Mouse (Mus musculus) limb, embryonic 10.5 days (tissue): Measurements from ENCODE around the gene Nhsl1. TPM values are rescaled to one million over a fixed set of nuclear protein-coding genes. Genes with fewer than 3 reads are reported as not detected.

Source experiments
- DNase-seq: peaks from one replicate; pipeline ENCODE4 v3.0.0-alpha.2; 2017; ENCODE audit warnings: low spot score
- H3K27ac ChIP-seq: fragments of 300-500 bp; sonication (generic); 2 replicates; pipeline ENCODE4 v1.5.1; 2016; ENCODE audit warnings: mild to moderate bottlenecking
- H3K27me3 ChIP-seq: fragments of 300-500 bp; sonication (generic); 2 replicates; pipeline ENCODE4 v1.6.1; 2016; ENCODE audit warnings: low read depth, mild to moderate bottlenecking; ENCODE audit not compliant: poor library complexity, severe bottlenecking
- H3K36me3 ChIP-seq: fragments of 300-500 bp; sonication (generic); 2 replicates; pipeline ENCODE4 v1.6.1; 2016; ENCODE audit warnings: mild to moderate bottlenecking, moderate library complexity
- H3K4me1 ChIP-seq: fragments of 300-500 bp; sonication (generic); 2 replicates; pipeline ENCODE4 v1.6.1; 2016
- H3K4me3 ChIP-seq: fragments of 300-500 bp; sonication (generic); 2 replicates; pipeline ENCODE4 v1.5.1; 2016; ENCODE audit warnings: mild to moderate bottlenecking, moderate library complexity
- H3K9me3 ChIP-seq: fragments of 300-500 bp; sonication (generic); replicated peaks from 2 replicates; pipeline ENCODE4 v1.6.1; 2016; ENCODE audit warnings: mild to moderate bottlenecking
- WGBS: fragments of 180-500 bp; shearing (Covaris S2); methylation state at CpG from one replicate; pipeline ENCODE4 v1.1.7; 2016; 5-methylcytosine and 5-hydroxymethylcytosine counted together
- polyA plus RNA-seq: library from polyadenylated mRNA; unstranded; fragments of >200 nt; fragmentation: Nextera tagmentation; extraction: Ambion mirVana; gene quantifications from 2 replicates; pipeline ENCODE4 v1.2.1, GENCODE M21; 2016

Nhsl1 gene
- polyA plus RNA-seq, 1 experiment from 2014 or later, result 8.6 TPM

DNA sequence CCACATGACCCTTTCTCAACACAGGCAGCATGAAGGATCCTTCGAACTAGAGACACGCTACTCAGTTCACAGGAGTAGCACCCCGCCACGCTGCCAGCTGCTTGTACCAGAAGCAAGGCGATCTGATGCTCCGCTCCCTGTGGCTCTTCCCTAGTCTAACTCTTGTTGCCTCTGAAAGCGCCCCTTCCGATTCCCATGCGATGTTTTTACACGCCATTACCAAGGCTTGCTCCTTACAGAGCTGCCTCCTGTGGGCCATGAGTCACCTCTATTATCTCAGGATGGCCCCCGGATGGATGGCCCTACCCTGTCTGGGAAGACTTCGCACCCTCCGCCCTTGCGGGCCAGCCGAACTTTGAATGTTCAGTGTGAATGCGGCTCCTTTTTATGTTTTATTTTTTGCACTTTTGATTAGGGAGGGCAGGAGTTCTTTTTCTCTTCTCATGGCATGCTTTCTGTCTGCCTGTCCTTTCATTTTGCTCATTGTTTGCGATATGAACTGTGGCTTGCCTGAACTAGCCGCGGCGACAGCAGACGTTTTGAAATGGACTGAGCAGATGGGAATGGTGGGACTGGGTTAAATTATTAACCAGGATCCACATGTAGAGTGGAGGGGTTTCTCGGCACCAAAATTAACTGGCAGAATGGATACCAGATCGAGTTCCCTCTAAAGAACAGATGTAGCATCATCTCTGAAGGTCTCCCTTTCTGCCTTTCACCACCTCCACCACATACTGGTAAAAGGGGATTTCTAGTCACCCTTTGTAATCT, 144.5 kb downstream of the Nhsl1 start:
- H3K27ac ChIP-seq, result no peak overlapping the region
- no peak overlapping the region for H3K4me3 ChIP-seq
- peaks cover 6% of the 10 kb centered on the region for H3K4me1 ChIP-seq
- 75% methylated on average over 23 of the region's 23 CpGs for WGBS
- H3K36me3 ChIP-seq, result no peaks in the 10 kb centered on the region
- H3K9me3 ChIP-seq, result no peaks in the 10 kb centered on the region
- H3K27me3 ChIP-seq, result no peaks in the 10 kb centered on the region
- DNase-seq, result no peak

DNA sequence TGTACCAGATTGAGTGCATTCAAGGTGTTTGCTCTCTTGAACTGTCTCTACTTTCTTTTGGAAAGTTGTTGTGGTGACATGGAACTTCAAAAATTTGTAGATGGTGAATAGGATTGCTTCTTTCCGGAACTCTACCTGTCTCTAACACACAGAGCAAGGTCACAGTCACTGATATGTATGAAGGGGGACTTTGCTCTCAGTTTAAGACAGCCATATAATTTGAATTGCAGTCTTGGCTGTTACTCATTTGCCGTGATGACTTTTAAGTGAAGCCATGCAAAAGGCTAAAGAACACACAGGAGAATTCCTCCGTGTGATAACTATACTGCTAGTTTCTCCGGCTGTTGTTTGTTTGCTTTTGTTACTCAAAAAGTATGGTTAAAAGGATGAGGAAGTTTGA, 149.6 kb downstream of the Nhsl1 start:
- Histone ChIP-seq H3K27ac (no peak overlapping the region), H3K9me3 (no peaks in the 10 kb centered on the region), H3K36me3 (peaks cover 5% of the 10 kb centered on the region), H3K4me3 (no peak overlapping the region), H3K4me1 (peaks cover 28% of the 10 kb centered on the region), H3K27me3 (no peaks in the 10 kb centered on the region)
- WGBS, result 46% methylated on average over 4 of the region's 4 CpGs
- no peak for DNase-seq

DNA sequence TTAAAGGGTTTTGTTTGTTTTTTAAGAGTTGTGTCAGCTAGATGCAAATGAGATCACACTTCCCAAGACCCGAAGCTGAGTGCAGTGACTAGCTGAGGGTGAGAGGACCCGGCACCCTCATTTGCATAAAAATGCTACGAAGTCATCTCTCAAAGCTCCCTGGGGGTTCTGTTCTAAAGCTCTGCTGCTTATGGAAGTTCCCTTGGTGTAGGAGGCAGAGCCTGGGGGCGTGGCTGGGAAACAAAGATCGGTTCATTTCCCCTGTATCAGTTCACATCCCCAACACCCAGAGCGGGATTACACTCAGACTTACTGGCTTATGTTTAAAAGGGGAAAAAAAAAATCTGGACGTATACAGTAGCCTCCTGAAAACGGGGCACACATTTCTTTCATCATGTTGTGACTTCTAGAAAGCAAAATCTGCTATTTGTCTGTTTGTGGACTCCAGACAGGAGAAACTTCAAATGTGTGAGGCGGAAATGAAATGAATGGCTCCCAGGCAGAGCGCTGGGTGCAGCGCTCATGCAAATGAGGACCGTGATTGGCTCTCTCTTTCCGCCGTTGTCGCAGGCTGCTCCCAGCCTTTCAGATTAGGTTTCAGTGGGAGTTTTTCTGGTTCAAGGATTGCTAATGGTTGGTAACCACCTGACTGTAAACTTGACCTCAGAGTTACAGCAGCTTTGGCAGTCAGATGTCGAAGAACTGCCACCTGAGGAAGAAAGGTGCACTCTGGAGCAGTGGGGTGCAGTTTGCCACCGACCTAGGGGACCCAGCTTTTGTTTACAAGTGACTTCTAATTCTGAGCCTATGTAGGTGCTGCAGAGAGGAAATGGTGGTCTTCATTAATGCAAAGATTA, 150.7 kb downstream of the Nhsl1 start:
- peak; percentile 57 for DNase-seq
- WGBS, result under 1% methylated on average over 17 of the region's 17 CpGs
- Histone ChIP-seq H3K4me1 (peaks cover 27% of the 10 kb centered on the region), H3K9me3 (no peaks in the 10 kb centered on the region), H3K27ac (peak overlapping the region; percentile 53), H3K36me3 (peaks cover 6% of the 10 kb centered on the region), H3K4me3 (peak overlapping the region; percentile 37), H3K27me3 (no peaks in the 10 kb centered on the region)

DNA sequence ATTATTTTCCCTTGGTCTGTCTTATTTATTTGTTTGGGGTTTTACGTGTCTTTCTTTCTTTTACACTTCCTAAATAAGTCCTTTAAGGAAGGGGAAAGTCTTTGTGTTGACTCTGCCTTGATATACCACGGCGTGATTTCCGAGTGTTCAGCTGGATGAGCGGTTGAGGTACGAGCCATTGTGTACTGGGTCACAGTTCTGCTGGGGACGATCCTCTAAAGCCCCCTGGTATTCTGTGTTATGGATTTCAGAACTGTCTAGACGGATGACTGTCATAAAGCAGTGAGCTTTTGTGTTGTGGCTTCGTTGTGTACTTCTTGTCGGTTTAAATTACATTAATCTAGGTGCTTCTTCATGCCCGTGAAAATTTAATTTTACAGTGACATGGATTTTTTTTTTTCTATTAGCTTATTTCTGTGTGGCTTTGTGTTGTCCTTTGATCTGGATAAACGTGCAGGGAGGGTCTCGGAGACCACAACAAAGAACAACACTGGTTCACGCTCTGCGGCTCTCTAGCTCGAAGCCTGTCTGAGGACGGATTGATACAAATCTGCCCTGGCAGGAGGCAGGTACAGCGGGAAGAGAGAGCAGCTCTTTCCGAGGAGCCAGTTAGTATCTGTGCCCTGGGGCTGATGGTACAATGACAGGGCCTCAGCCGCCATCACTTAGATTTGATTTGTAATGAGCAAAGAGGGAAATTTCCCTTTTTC, 151.7 kb downstream of the Nhsl1 start:
- no peaks in the 10 kb centered on the region for H3K9me3 ChIP-seq
- H3K4me3 ChIP-seq, result no peak overlapping the region
- H3K27ac ChIP-seq, result no peak overlapping the region
- no peak for DNase-seq
- WGBS, result 31% methylated on average over 20 of the region's 20 CpGs
- no peaks in the 10 kb centered on the region for H3K27me3 ChIP-seq
- peaks cover 6% of the 10 kb centered on the region for H3K36me3 ChIP-seq
- peaks cover 27% of the 10 kb centered on the region for H3K4me1 ChIP-seq

DNA sequence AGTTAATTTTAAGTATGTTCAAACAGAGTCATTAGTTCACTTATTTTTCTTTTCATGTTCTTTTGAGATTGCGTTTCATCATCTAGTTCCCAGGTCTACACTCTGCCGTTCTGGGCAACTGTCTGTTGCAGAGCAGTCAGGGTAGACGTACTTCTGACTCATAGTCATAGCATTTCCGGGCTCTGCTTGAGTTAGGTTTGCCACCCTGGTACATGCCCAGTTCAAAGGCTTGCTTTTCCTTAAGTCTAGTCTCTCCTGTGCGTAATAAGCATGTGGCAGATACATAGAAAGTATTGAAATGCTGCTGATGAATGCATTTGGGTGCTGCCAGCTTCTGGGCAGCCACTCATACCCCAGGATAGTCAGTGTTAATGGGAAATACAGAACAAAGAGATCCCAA, 152.9 kb downstream of the Nhsl1 start:
- H3K27ac ChIP-seq, result no peak overlapping the region
- no peak for DNase-seq
- no peaks in the 10 kb centered on the region for H3K9me3 ChIP-seq
- H3K27me3 ChIP-seq, result no peaks in the 10 kb centered on the region
- 94% methylated on average over 5 of the region's 5 CpGs for WGBS
- H3K36me3 ChIP-seq, result peaks cover 6% of the 10 kb centered on the region
- H3K4me3 ChIP-seq, result no peak overlapping the region
- H3K4me1 ChIP-seq, result peaks cover 27% of the 10 kb centered on the region

DNA sequence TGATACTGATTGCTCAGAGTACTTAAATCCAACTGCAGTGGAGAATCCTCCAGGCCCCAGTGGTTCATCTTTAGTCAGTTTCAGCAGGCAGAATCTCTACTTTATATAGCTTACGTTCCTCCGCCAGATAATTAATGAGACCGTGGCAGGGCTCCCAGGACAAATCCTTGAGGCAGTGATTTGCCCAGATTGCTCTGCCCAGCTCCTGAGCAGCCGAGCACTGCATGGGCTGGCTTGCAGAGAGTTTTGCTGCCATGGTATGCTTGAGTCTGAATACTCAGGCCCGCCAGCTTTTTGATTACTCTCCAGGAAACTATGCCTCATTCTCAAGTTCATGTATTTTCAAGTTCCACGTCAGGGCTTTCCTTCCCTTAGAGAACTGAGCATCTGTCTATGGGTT, 156.3 kb downstream of the Nhsl1 start:
- Histone ChIP-seq H3K27me3 (no peaks in the 10 kb centered on the region), H3K27ac (no peak overlapping the region), H3K36me3 (peaks cover 6% of the 10 kb centered on the region), H3K9me3 (no peaks in the 10 kb centered on the region), H3K4me3 (no peak overlapping the region), H3K4me1 (peaks cover 8% of the 10 kb centered on the region; the same call in 1 of the 2 replicates)
- DNase-seq, result no peak
- WGBS, result 85% methylated on average over 6 of the region's 6 CpGs

DNA sequence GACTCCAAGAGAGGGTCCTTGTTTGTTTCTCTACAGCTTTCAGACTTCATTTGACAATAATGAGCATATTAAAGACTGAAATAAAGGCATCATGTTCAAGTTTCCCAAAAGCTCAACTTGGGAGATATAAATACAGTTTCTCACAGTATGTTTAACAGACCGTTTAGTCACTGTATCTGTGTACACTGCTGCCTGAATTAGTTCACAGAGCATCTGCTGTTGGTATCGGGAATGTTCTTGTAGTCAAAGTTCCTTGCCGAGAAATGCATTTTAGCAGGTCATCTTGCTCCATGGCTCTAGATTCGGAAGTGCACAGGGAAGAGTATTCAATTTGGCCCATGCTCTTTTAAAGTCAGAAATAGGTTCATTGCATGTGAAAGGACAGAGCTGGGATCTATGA, 159.5 kb downstream of the Nhsl1 start:
- H3K9me3 ChIP-seq, result no peaks in the 10 kb centered on the region
- no peaks in the 10 kb centered on the region for H3K4me1 ChIP-seq
- no peaks in the 10 kb centered on the region for H3K27me3 ChIP-seq
- no peak overlapping the region for H3K27ac ChIP-seq
- no peak for DNase-seq
- H3K36me3 ChIP-seq, result peaks cover 2% of the 10 kb centered on the region; the same call in 1 of the 2 replicates
- WGBS, result 94% methylated on average over 4 of the region's 4 CpGs
- H3K4me3 ChIP-seq, result no peak overlapping the region

DNA sequence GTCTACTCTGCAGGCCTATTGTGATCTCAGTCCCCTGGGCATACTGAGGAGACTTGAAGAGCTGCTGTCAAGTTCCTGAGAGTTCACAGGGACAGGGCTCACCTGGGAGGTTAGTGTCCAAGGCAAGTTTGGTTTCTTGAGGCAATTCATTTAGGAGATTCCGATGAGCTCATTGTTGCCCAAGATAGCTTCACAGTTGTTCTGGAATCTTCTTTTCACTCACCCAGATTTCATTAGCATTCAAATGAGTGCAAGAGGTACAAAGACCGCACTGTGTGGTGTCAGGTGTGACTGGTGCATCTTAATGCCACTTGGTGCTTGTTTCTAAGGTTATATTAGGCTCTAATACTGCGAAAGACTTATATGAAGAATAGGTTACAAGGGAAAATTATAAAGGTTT, 160.5 kb downstream of the Nhsl1 start:
- Histone ChIP-seq H3K36me3 (no peaks in the 10 kb centered on the region), H3K27ac (no peak overlapping the region), H3K27me3 (no peaks in the 10 kb centered on the region), H3K4me1 (no peaks in the 10 kb centered on the region), H3K9me3 (no peaks in the 10 kb centered on the region), H3K4me3 (no peak overlapping the region)
- WGBS, result 90% methylated on average over 3 of the region's 3 CpGs
- no peak for DNase-seq

DNA sequence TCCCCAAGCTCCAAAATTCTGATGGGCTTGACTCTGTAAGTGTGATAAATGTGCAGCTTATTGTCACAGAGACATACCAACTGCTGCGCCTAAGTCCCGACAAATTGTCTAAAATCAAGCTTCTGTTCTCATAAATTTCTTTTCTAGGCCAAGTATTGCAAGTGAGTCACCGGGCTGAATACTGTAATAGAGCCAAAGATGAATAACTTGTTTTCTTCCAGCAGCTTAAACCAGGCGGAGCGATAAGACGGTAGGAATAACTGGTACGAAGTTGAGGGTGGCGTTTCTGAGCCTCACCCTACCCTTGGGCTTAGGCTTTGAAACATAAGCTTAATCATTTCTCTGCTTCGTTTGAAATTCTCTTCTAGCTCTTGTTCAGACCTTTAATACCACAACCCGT, 162.1 kb downstream of the Nhsl1 start:
- 97% methylated on average over 10 of the region's 10 CpGs for WGBS
- H3K27me3 ChIP-seq, result no peaks in the 10 kb centered on the region
- H3K4me3 ChIP-seq, result no peak overlapping the region
- H3K4me1 ChIP-seq, result no peaks in the 10 kb centered on the region
- H3K36me3 ChIP-seq, result no peaks in the 10 kb centered on the region
- no peak overlapping the region for H3K27ac ChIP-seq
- DNase-seq, result no peak
- H3K9me3 ChIP-seq, result no peaks in the 10 kb centered on the region

DNA sequence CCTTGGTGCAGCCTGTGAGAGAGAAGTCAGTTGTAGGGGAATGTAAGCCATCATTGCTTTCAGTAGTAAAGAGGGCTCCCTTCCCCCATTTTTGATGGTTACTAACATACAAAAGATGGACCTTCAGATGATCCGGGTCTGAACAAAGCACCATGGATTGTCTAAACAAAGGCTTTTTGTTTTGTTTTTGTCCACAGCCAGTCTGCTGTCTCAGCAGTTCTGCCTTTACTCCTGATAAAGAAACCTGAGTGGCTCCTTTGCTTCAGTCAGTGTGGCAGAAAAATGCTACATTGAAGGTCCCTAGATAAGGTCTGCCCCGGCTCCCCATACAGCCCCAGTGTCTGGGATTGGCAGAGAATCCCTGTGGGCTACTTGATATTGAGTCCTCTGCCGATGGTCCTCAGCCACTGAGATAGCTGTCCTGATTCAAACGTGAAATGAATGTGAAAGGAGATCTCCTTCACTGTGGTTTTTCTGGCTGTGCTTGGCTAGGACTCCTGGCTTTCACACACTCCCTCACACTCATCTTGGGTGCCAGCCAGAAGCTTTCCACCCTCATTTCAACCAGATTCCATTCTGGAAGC, 163.9 kb downstream of the Nhsl1 start:
- no peaks in the 10 kb centered on the region for H3K27me3 ChIP-seq
- H3K27ac ChIP-seq, result no peak overlapping the region
- 75% methylated on average over 4 of the region's 4 CpGs for WGBS
- no peaks in the 10 kb centered on the region for H3K36me3 ChIP-seq
- no peaks in the 10 kb centered on the region for H3K4me1 ChIP-seq
- DNase-seq, result no peak
- H3K4me3 ChIP-seq, result no peak overlapping the region
- no peaks in the 10 kb centered on the region for H3K9me3 ChIP-seq

DNA sequence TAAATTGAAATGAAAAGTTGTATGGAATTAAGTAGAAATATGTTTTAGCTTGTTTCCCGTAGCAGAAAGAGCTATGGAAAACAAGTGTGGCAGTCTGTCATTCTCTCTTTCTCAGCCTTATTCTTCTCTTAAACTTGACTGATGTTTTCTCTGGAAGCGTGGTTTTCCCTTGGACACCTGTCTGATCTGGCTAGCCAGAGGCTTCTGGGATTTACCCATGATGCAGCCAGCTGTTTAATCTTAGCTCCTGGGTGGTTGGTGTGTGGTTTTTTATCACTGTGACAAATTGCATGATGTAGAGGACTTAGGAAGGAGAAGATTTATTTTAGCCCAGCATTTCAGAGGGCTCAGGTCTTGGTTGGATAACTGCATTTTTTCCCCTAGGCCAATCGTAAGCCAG, 164.9 kb downstream of the Nhsl1 start:
- WGBS, result 86% methylated on average over 3 of the region's 3 CpGs

DNA sequence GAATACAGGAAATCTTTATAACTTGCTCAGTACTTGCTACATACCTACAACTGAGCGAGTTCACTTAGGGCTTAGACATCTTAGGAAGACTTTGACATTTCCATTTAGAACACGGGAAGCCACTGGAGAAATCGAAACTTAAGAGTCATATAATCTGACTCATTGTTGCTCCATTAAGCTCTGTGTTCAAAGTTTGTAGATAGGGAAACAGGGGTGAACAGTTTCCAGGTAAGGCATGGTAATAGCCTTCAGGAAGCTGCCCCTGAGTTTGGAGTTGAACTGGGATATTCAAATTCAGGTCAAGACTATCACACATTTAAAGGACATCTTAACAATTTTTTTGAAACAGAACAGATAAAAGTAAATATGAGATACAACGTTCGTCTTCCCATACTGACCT, 165.9 kb downstream of the Nhsl1 start:
- H3K4me1 ChIP-seq, result no peaks in the 10 kb centered on the region
- no peak overlapping the region for H3K27ac ChIP-seq
- no peak for DNase-seq
- no peaks in the 10 kb centered on the region for H3K9me3 ChIP-seq
- H3K36me3 ChIP-seq, result no peaks in the 10 kb centered on the region
- H3K4me3 ChIP-seq, result no peak overlapping the region
- WGBS, result 97% methylated on average over 5 of the region's 5 CpGs
- no peaks in the 10 kb centered on the region for H3K27me3 ChIP-seq

More for the DNA sequence above, 164.9 kb downstream of the Nhsl1 start:
- no peaks in the 10 kb centered on the region for H3K4me1 ChIP-seq
- H3K27ac ChIP-seq, result no peak overlapping the region
- no peak for DNase-seq
- H3K36me3 ChIP-seq, result no peaks in the 10 kb centered on the region
- H3K4me3 ChIP-seq, result no peak overlapping the region
- no peaks in the 10 kb centered on the region for H3K9me3 ChIP-seq
- no peaks in the 10 kb centered on the region for H3K27me3 ChIP-seq
